Mouse (Mus musculus) kidney, adult 2 months (tissue): ENCODE results near the gene Olfr544.

Source experiments
- CTCF ChIP-seq: fragments of 200-500 bp; conservative IDR thresholded peaks from 2 replicates; pipeline ENCODE4 v1.5.1; 2011; ENCODE audit warnings: low read depth, mild to moderate bottlenecking, control low read depth, low read length, moderate library complexity, mixed read lengths; ENCODE audit not compliant: insufficient read depth, insufficient read length
- POLR2A ChIP-seq: fragments of 200-500 bp; IDR thresholded peaks from one replicate; pipeline ENCODE4 v1.6.1; 2011; ENCODE audit warnings: low read depth, low read length, control low read depth

DNA sequence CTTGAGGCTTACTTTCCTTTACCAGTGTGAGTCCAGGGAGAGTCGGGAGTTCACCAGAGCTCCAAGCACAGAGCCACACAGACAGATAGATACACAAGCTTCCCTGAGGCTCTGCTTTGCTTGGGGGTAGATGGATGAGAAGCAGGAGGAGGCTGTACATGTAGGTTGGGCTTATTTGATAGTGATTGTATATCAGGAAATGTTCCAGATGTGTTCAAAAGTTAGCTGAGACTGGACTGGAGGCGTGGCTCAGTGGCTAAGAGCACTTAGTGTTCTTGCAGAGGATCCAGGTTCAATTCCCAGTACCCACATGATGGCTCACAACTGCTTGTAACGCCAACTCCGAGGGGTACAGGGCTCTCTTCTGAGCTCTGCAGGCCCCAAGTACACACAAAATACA, 9.7 kb downstream of the Olfr544 start:
- no peak for TF ChIP-seq CTCF
- no peak for TF ChIP-seq POLR2A
